Mouse (Mus musculus) myocyte (in vitro differentiated cells): Measurements from ENCODE around the gene Abca2.

ENCODE experiments used
- CEBPB ChIP-seq: IDR thresholded peaks from 2 replicates; pipeline ENCODE4 v1.6.1; 2011; ENCODE audit warnings: mild to moderate bottlenecking, moderate library complexity; ENCODE audit not compliant: poor library complexity, insufficient read depth, severe bottlenecking
- E2F4 ChIP-seq: IDR thresholded peaks from one replicate; pipeline ENCODE4 v1.6.1; 2011; ENCODE audit warnings: mild to moderate bottlenecking, control low read depth, moderate library complexity; ENCODE audit not compliant: insufficient read depth
- MAX ChIP-seq: IDR thresholded peaks from one replicate; pipeline ENCODE4 v1.6.1; 2011; ENCODE audit warnings: low read depth, mild to moderate bottlenecking, control low read depth
- MYOD1 ChIP-seq, 3 experiments: IDR thresholded peaks; one replicate each; pipeline ENCODE4 v1.6.1; 2011; ENCODE audit warnings: control low read depth in 2 of 3, low read depth in 2 of 3, mild to moderate bottlenecking in 2 of 3, moderate library complexity in 1 of 3; ENCODE audit not compliant: insufficient read length in 2 of 3, control insufficient read depth in 1 of 3
- MYOG ChIP-seq, 3 experiments: IDR thresholded peaks; one replicate each; pipeline ENCODE4 v1.6.1; 2011; ENCODE audit warnings: control low read depth in 2 of 3, low read depth in 2 of 3, mild to moderate bottlenecking in 2 of 3; ENCODE audit not compliant: insufficient read length in 2 of 3, control insufficient read depth in 1 of 3, insufficient read depth in 1 of 3
- POLR2A ChIP-seq: IDR thresholded peaks from one replicate; pipeline ENCODE4 v1.6.1; 2011; ENCODE audit warnings: low read depth, mild to moderate bottlenecking, control low read depth, moderate library complexity; ENCODE audit not compliant: insufficient read length
- POLR2AphosphoS2 ChIP-seq: IDR thresholded peaks from one replicate; pipeline ENCODE4 v1.6.1; 2011; ENCODE audit warnings: low read depth, control low read depth; ENCODE audit not compliant: insufficient read length
- TCF12 ChIP-seq: IDR thresholded peaks from one replicate; pipeline ENCODE4 v1.6.1; 2011; ENCODE audit warnings: mild to moderate bottlenecking, control low read depth; ENCODE audit not compliant: poor library complexity, insufficient read depth, severe bottlenecking
- TCF3 ChIP-seq: IDR thresholded peaks from one replicate; pipeline ENCODE4 v1.6.1; 2011; ENCODE audit warnings: low read depth, control low read depth; ENCODE audit not compliant: insufficient read length
- USF1 ChIP-seq: IDR thresholded peaks from one replicate; pipeline ENCODE4 v1.6.1; 2011; ENCODE audit warnings: low read depth, mild to moderate bottlenecking, control low read depth, moderate library complexity

- TF ChIP-seq MAX (no peak), POLR2A (no peak), USF1 (no peak), E2F4 (no peak), TCF3 (no peak), MYOG (IDR thresholded peaks at IDR 0.05; ENCODE audit: control insufficient read depth in 1 of 3, insufficient read depth in 1 of 3, insufficient read length in 2 of 3, low read depth in 2 of 3) (no peak), POLR2AphosphoS2 (no peak), TCF12 (no peak), MYOD1 (IDR thresholded peaks at IDR 0.05; ENCODE audit: control insufficient read depth in 1 of 3, insufficient read length in 2 of 3, low read depth in 2 of 3) (no peak), CEBPB (no peak)
Observed at GRCm38 (mm10) chr2:25484901-25485647, 56.6 kb downstream of the Abca2 start.
